Mouse (Mus musculus) limb, embryonic 14.5 days (tissue): ENCODE data around the gene Tas2r138. TPM values are rescaled to one million over a fixed set of nuclear protein-coding genes. Genes with fewer than 3 reads are reported as not detected.

ENCODE experiments used
- ATAC-seq: fragments of 200-750 bp; cut with Nextera tagmentation; 2 replicates; pipeline ENCODE4 v1.8.0; 2017; ENCODE audit warnings: low read depth, moderate number of reproducible peaks, moderate TSS enrichment; ENCODE audit not compliant: low FRiP score
- DNase-seq: peaks from one replicate; pipeline ENCODE4 v3.0.0-alpha.2; 2015; ENCODE audit warnings: low spot score
- H3K27ac ChIP-seq: fragments of 300-500 bp; sonication (generic); replicated peaks from 2 replicates; pipeline ENCODE4 v1.5.1; 2014; ENCODE audit warnings: low read depth, mild to moderate bottlenecking, low read length, moderate library complexity, mixed read lengths
- H3K27me3 ChIP-seq: fragments of 300-500 bp; sonication (generic); 2 replicates; pipeline ENCODE4 v1.6.1; 2014; ENCODE audit warnings: low read length, mixed read lengths; ENCODE audit not compliant: control insufficient read depth, insufficient read depth
- H3K36me3 ChIP-seq: fragments of 300-500 bp; sonication (generic); 2 replicates; pipeline ENCODE4 v1.6.1; 2014; ENCODE audit warnings: mild to moderate bottlenecking, low read length, moderate library complexity, mixed read lengths; ENCODE audit not compliant: control insufficient read depth, insufficient read depth
- H3K4me1 ChIP-seq: fragments of 300-500 bp; sonication (generic); 2 replicates; pipeline ENCODE4 v1.6.1; 2014; ENCODE audit warnings: antibody characterized with exemption, low read length, mixed read lengths; ENCODE audit not compliant: control insufficient read depth, insufficient read depth
- H3K4me2 ChIP-seq: fragments of 300-500 bp; sonication (generic); replicated peaks from 2 replicates; pipeline ENCODE4 v1.6.1; 2014; ENCODE audit warnings: low read depth, mild to moderate bottlenecking, low read length, moderate library complexity; ENCODE audit not compliant: severe bottlenecking
- H3K4me3 ChIP-seq: fragments of 300-500 bp; sonication (generic); replicated peaks from 2 replicates; pipeline ENCODE4 v1.5.1; 2014; ENCODE audit warnings: low read length
- H3K9ac ChIP-seq: fragments of 300-500 bp; sonication (generic); 2 replicates; pipeline ENCODE4 v1.6.1; 2014; ENCODE audit warnings: mild to moderate bottlenecking, low read depth, low read length, moderate library complexity; ENCODE audit not compliant: severe bottlenecking
- H3K9me3 ChIP-seq: fragments of 300-500 bp; sonication (generic); 2 replicates; pipeline ENCODE4 v1.6.1; 2016; ENCODE audit warnings: low read length; ENCODE audit not compliant: control insufficient read depth
- POLR2A ChIP-seq: fragments of 200-500 bp; IDR thresholded peaks from 2 replicates; pipeline ENCODE4 v1.8.0; 2012; ENCODE audit warnings: inconsistent platforms, mild to moderate bottlenecking, moderate library complexity, borderline replicate concordance; ENCODE audit not compliant: insufficient read depth, insufficient read length; ENCODE audit errors: extremely low read depth
- WGBS: fragments of 180-500 bp; shearing (Covaris S2); extraction: QIAGEN DNeasy Blood & Tissue Kit; methylation state at CpG from one replicate; pipeline ENCODE4 v1.1.7; 2014; 5-methylcytosine and 5-hydroxymethylcytosine counted together
- polyA plus RNA-seq, 2 experiments: library from polyadenylated mRNA; depleted of rRNA in 1 of 2; stranded (reverse) in 1 of 2; unstranded in 1 of 2; fragments of >200 nt; fragmentation: Nextera tagmentation in 1 of 2; extraction: Ambion mirVana in 1 of 2; gene quantifications; 2 replicates each; pipeline versions ENCODE4 v1.2.1 to v1.2.3; 2012 to 2014

The Tas2r138 gene
- polyA plus RNA-seq, 2 experiments, result not detected

DNA sequence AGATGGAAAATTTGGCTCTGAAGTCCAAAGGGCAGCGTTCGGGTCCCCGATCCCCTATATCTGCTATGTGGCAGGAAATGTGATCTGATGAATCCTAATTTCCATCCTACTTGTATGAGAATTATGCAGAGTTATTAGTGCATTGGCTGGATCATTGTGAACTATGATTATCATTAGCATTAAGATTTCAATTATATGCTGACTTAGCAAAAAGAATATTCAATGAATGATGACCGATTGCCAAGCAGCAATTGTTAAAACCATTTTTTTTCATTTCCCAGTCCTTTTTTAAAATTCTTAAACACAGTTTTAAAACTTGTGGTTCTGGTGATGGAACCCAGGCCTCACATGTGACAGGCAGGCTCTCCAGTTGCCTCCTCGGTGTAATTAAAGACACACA is 24.6 kb upstream of the Tas2r138 start:
- WGBS, result 86% methylated on average over 5 of the region's 5 CpGs

DNA sequence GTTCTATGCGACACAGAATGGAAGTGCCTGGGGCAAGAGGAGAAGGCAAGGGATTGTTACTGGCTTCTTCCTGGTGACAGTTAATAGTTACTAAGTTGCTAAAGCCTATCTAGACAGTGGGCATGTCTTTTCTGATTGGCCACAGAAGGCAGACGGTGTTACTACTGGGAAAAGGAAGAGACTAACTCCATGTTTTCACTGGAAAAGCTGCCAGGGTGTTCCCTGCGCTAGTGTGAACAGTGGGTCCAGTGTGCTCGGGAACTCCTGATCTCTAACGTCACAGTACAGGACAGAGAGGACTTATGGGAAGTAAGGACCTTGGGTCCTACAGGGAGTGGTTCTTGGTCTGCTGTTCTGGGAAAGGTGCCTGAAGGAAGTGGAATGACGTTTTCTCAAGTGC is 22.4 kb upstream of the Tas2r138 start:
- ATAC-seq, result no peak
- 78% methylated on average over 6 of the region's 6 CpGs for WGBS

More for the DNA sequence above, 24.6 kb upstream of the Tas2r138 start:
- DNase-seq (no peak), ATAC-seq (no peak)
- Histone ChIP-seq H3K4me1 (no peaks in the 10 kb centered on the region), H3K4me3 (no peak overlapping the region), H3K4me2 (no peak overlapping the region), H3K9me3 (no peaks in the 10 kb centered on the region), H3K27ac (no peak overlapping the region), H3K9ac (no peak overlapping the region), H3K36me3 (no peaks in the 10 kb centered on the region), H3K27me3 (no peaks in the 10 kb centered on the region)
- no peak for TF ChIP-seq POLR2A

DNA sequence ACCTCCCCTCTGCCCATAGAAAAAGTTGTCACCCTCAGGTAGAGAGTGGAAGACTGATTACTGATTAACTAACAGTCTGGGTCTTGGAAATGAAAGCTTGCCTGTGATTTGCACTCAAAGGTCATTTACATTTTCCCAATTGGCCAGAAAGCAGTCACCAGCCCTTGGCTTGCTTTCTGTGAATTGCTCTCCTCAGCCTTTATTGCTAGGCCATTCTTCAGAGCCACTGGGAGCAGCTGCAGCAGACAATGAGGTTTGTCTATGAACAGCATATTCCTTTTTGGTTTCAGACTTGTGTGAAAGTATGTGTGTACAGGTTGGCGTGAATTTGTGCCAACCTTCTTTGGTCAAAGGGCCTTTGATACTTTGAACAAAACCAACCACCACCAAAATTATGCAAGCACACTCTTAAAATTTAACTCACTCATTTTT is 21.5 kb upstream of the Tas2r138 start:
- H3K4me1 ChIP-seq, result no peaks in the 10 kb centered on the region
- no peak overlapping the region for H3K4me2 ChIP-seq
- no peak overlapping the region for H3K9ac ChIP-seq
- H3K27me3 ChIP-seq, result no peaks in the 10 kb centered on the region
- no peak for ATAC-seq
- no peak overlapping the region for H3K4me3 ChIP-seq
- H3K36me3 ChIP-seq, result no peaks in the 10 kb centered on the region
- TF ChIP-seq POLR2A, result no peak
- 83% methylated on average over 1 of the region's 1 CpGs for WGBS
- no peak overlapping the region for H3K27ac ChIP-seq
- no peaks in the 10 kb centered on the region for H3K9me3 ChIP-seq
- DNase-seq, result no peak

More for the DNA sequence above, 22.4 kb upstream of the Tas2r138 start:
- Histone ChIP-seq H3K9me3 (no peaks in the 10 kb centered on the region), H3K27me3 (no peaks in the 10 kb centered on the region), H3K4me3 (no peak overlapping the region), H3K27ac (no peak overlapping the region), H3K4me1 (no peaks in the 10 kb centered on the region), H3K4me2 (no peak overlapping the region), H3K36me3 (no peaks in the 10 kb centered on the region), H3K9ac (no peak overlapping the region)
- DNase-seq, result no peak
- TF ChIP-seq POLR2A, result no peak

- DNase-seq (no peak), ATAC-seq (no peak)
- no peak within 1 kb of the TSS for H3K4me2 ChIP-seq
- no peak within 1 kb of the TSS for H3K4me3 ChIP-seq
- no peak within 1 kb of the TSS for H3K27ac ChIP-seq
- no peaks in the 10 kb centered on the region for H3K4me1 ChIP-seq
- no peak within 1 kb of the TSS for H3K9ac ChIP-seq
- no peaks in the 10 kb centered on the region for H3K9me3 ChIP-seq
- no peak for TF ChIP-seq POLR2A
- no peaks in the 10 kb centered on the region for H3K27me3 ChIP-seq
- 82% methylated on average over 8 of the region's 8 CpGs for WGBS
- no peaks in the 10 kb centered on the region for H3K36me3 ChIP-seq
Observed at GRCm38 (mm10) chr6:40628406-40629000, 15.4 kb upstream of the Tas2r138 start, which contains the start of gene Mgam. Gene Mgam (plus strand): TSS chr6:40628831.

DNA sequence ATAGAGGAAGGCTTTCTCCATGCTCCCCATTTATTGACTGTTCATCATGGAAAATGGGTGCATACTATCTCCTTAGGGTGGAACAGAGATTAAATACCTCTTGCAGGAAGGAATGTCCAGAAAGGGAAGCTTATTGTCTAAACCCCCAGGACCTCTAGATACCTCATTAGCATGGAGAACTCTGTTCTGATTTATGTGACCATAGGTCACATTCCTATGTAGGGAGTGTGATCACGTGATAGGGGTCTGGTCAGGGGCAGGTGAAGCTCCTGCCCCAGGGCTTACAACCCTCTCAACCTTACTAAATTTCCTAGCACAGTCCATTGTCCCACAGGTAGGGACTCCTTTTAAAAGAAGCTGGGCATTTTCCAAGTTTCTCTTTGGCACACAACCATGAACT is 13.0 kb upstream of the Tas2r138 start:
- no peaks in the 10 kb centered on the region for H3K9me3 ChIP-seq
- ATAC-seq, result no peak
- H3K9ac ChIP-seq, result no peak overlapping the region
- TF ChIP-seq POLR2A, result no peak
- H3K36me3 ChIP-seq, result no peaks in the 10 kb centered on the region
- H3K27ac ChIP-seq, result no peak overlapping the region
- no peak overlapping the region for H3K4me2 ChIP-seq
- DNase-seq, result no peak
- no peak overlapping the region for H3K4me3 ChIP-seq
- no peaks in the 10 kb centered on the region for H3K27me3 ChIP-seq
- WGBS, result 29% methylated on average over 1 of the region's 1 CpGs
- no peaks in the 10 kb centered on the region for H3K4me1 ChIP-seq
